Mouse (Mus musculus): ENCODE results near the gene Zfp28. TPM values are rescaled to one million over a fixed set of nuclear protein-coding genes. Genes with fewer than 3 reads are reported as not detected.

The Zfp28 gene
- total and polyA plus RNA-seq, 3 experiments: 0.82 to 1.2 (median 1.1) TPM

DNA sequence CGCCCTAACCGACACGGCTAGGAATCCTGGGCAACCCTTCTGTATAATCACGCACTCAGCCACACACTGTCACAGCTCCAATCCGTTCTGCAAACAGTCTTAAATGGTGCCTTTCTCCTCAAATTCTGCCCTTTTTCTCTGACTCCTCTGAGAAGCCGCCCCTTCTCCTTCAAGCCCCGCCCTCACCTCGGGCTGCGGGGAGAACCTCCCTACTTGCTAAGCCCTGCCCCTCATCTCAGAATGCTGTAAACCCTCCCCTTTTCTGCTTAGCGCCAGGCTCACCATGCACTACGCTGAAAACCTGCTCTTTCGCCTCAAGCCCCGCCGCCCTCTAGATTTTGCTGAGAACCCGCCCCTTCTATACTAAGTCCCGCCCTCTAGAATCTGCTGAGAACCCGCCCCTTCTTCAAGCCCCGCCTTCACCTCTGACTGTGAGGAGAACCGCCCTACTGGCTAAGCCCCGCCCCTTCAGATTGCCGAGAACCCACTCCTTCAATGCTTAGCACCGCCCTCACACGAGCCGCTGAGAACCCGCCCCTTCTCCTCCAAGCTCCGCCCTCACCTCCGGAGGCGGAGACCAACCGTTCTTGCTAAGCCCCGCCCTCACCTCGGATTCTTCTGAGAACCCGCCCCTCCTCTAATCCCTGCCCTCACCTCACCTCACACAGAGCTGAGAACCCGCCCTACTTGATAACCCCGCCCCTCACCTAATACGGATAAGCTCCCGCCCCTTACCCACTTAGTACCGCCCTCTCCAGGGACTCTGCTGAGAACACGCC lies 20.6 kb upstream of the Zfp28 start:
- H3K9me3 ChIP-seq (replicated peaks; ENCODE audit: low read length): peaks cover 10% of the 10 kb centered on the region
- H3K9ac ChIP-seq (ENCODE audit: insufficient read depth, low read depth): no peak overlapping the region
- H3K4me2 ChIP-seq (ENCODE audit: insufficient read depth, low read depth, poor library complexity, severe bottlenecking): no peak overlapping the region
- no peaks in the 10 kb centered on the region for H3K4me1 ChIP-seq (ENCODE audit: control insufficient read depth in 1 of 2, insufficient read depth in 2 of 2)
- no peak overlapping the region for H3K4me3 ChIP-seq (replicated peaks in 1 of 3; ENCODE audit: low read depth in 2 of 3, low read length in 2 of 3, poor library complexity in 1 of 3)
- dilution Hi-C loops (cut with MboI; ENCODE audit: extremely low pct_ligation_motif_present, extremely low pct_unique_long_range_greater_than_20kb, low sequenced_read_pairs) (no loop called here), in situ Hi-C loops (cut with MboI; ENCODE audit: low pct_ligation_motif_present, low pct_unique_long_range_greater_than_20kb, low sequenced_read_pairs) (loop anchor here (25.0 kb wide), 2 partner anchors 300 to 550 kb away; no protein-coding TSS in a partner anchor)
- TF ChIP-seq RCOR1 (conservative IDR thresholded peaks at IDR 0.05; ENCODE audit: low read depth, low read length) (no peak), ZNF384 (IDR thresholded peaks at IDR 0.05; ENCODE audit: low read depth, low read length) (no peak), HCFC1 (IDR thresholded peaks at IDR 0.05; ENCODE audit: low read depth, low read length) (no peak), CHD2 (IDR thresholded peaks at IDR 0.05; ENCODE audit: low read length) (no peak), BHLHE40 (IDR thresholded peaks at IDR 0.05; ENCODE audit: low read depth, low read length) (no peak)
- peaks cover 4% of the 10 kb centered on the region for H3K27me3 ChIP-seq (replicated peaks)
- H3K27ac ChIP-seq (ENCODE audit: insufficient read depth, low read depth): no peak overlapping the region
- DNase-seq (ENCODE audit: extremely low read depth): no peak
- H3K36me3 ChIP-seq (replicated peaks in 1 of 2; ENCODE audit: control insufficient read depth in 1 of 2, insufficient read depth in 1 of 2, low read length in 1 of 2): no peaks in the 10 kb centered on the region
- no peaks in the 10 kb centered on the region for H3K79me2 ChIP-seq (replicated peaks; ENCODE audit: control insufficient read depth, extremely low read depth, insufficient read depth, poor library complexity, severe bottlenecking)

- no peaks in the 10 kb centered on the region for H3K27me3 ChIP-seq (replicated peaks)
- H3K4me2 ChIP-seq (ENCODE audit: insufficient read depth, low read depth, poor library complexity, severe bottlenecking): no peak within 1 kb of the TSS
- TF ChIP-seq EP300 (IDR thresholded peaks at IDR 0.05; ENCODE audit: low read length) (no peak), RAD21 (IDR thresholded peaks at IDR 0.05; ENCODE audit: low read depth, low read length) (no peak), KAT2A (IDR thresholded peaks at IDR 0.05; ENCODE audit: insufficient replicate concordance, low read length) (no peak), MXI1 (IDR thresholded peaks at IDR 0.05; ENCODE audit: low read depth, low read length) (no peak), CTCF (conservative IDR thresholded peaks at IDR 0.05 in 1 of 2, IDR thresholded peaks at IDR 0.05 in 1 of 2; ENCODE audit: low read depth in 2 of 2, low read length in 2 of 2) (no peak), MEF2A (IDR thresholded peaks at IDR 0.05; ENCODE audit: borderline replicate concordance, low read depth, low read length) (no peak), UBTF (IDR thresholded peaks at IDR 0.05; ENCODE audit: low read depth, low read length) (no peak), PAX5 (IDR thresholded peaks at IDR 0.05; ENCODE audit: low read length) (no peak)
- in situ Hi-C loops (cut with MboI; ENCODE audit: low pct_ligation_motif_present, low pct_unique_long_range_greater_than_20kb, low sequenced_read_pairs) (loop anchor here (25.0 kb wide), 2 partner anchors 299 to 549 kb away; no protein-coding TSS in a partner anchor), dilution Hi-C loops (cut with MboI; ENCODE audit: extremely low pct_ligation_motif_present, extremely low pct_unique_long_range_greater_than_20kb, low sequenced_read_pairs) (no loop called here)
- no peaks in the 10 kb centered on the region for H3K79me2 ChIP-seq (replicated peaks; ENCODE audit: control insufficient read depth, extremely low read depth, insufficient read depth, poor library complexity, severe bottlenecking)
- no peaks in the 10 kb centered on the region for H3K4me1 ChIP-seq (ENCODE audit: control insufficient read depth in 1 of 2, insufficient read depth in 2 of 2)
- H3K9ac ChIP-seq (ENCODE audit: insufficient read depth, low read depth): no peak within 1 kb of the TSS
- peaks cover 10% of the 10 kb centered on the region for H3K9me3 ChIP-seq (replicated peaks; ENCODE audit: low read length)
- H3K27ac ChIP-seq (ENCODE audit: insufficient read depth, low read depth): no peak within 1 kb of the TSS
- DNase-seq (ENCODE audit: extremely low read depth): no peak
- H3K4me3 ChIP-seq (replicated peaks in 1 of 3; ENCODE audit: low read depth in 2 of 3, low read length in 2 of 3, poor library complexity in 1 of 3): no peak within 1 kb of the TSS
- H3K36me3 ChIP-seq (replicated peaks in 1 of 2; ENCODE audit: control insufficient read depth in 1 of 2, insufficient read depth in 1 of 2, low read length in 1 of 2): no peaks in the 10 kb centered on the region
Measured at GRCm38 (mm10) chr7:6363047-6363488, 20.0 kb upstream of the Zfp28 start, which contains the start of gene Zfp78. TSS of gene Zfp78 (plus strand) at chr7:6363280.

Data from CH12.LX (cell line).